Mouse (Mus musculus): ENCODE measurements around the gene Ppp1r12b. TPM values are rescaled to one million over a fixed set of nuclear protein-coding genes. Genes with fewer than 3 reads are reported as not detected.

Gene Ppp1r12b
- total and polyA plus RNA-seq, 3 experiments = 4.7 to 7.8 TPM; not detected in 1

- H3K27ac ChIP-seq (ENCODE audit: control insufficient read depth, low read depth, low read length) = no peak overlapping the region
These were observed 46.3 kb downstream of the Ppp1r12b start for GRCm38 (mm10) chr1:134909442-134909841.

GRCm38 (mm10) chr1:134902051-134902619, 53.6 kb downstream of the Ppp1r12b start:
- no peaks in the 10 kb centered on the region for H3K79me2 ChIP-seq (ENCODE audit: control insufficient read depth, insufficient read depth, low read length, poor library complexity)
- H3K4me1 ChIP-seq (ENCODE audit: control insufficient read depth in 1 of 2, insufficient read depth in 2 of 2, low read length in 2 of 2) = no peaks in the 10 kb centered on the region
- no peak for TF ChIP-seq POLR2AphosphoS2 (IDR thresholded peaks at IDR 0.05; ENCODE audit: low read length)
- DNase-seq (ENCODE audit: low read depth, low spot score) = no peak
- no peaks in the 10 kb centered on the region for H3K27me3 ChIP-seq (ENCODE audit: control insufficient read depth in 1 of 2, insufficient read depth in 2 of 2, low read length in 2 of 2)
- H3K36me3 ChIP-seq (ENCODE audit: control insufficient read depth in 1 of 2, insufficient read depth in 2 of 2, low read length in 2 of 2) = no peaks in the 10 kb centered on the region
- no peak overlapping the region for H3K27ac ChIP-seq (ENCODE audit: control insufficient read depth, low read depth, low read length)
- no peak overlapping the region for H3K9ac ChIP-seq (ENCODE audit: control insufficient read depth, low read depth, low read length, poor library complexity, severe bottlenecking)
- no peak overlapping the region for H3K4me3 ChIP-seq (ENCODE audit: control insufficient read depth in 1 of 2, insufficient read depth in 1 of 2, low read depth in 2 of 2, low read length in 2 of 2)
- H3K9me3 ChIP-seq (replicated peaks; ENCODE audit: insufficient read depth, low read length) = no peaks in the 10 kb centered on the region

More at GRCm38 (mm10) chr1:134909442-134909841, 46.3 kb downstream of the Ppp1r12b start:
- Histone ChIP-seq H3K27me3 (ENCODE audit: control insufficient read depth in 1 of 2, insufficient read depth in 2 of 2, low read length in 2 of 2) (no peaks in the 10 kb centered on the region), H3K4me3 (ENCODE audit: control insufficient read depth in 1 of 2, insufficient read depth in 1 of 2, low read depth in 2 of 2, low read length in 2 of 2) (no peak overlapping the region), H3K9me3 (replicated peaks; ENCODE audit: insufficient read depth, low read length) (no peaks in the 10 kb centered on the region), H3K9ac (ENCODE audit: control insufficient read depth, low read depth, low read length, poor library complexity, severe bottlenecking) (no peak overlapping the region), H3K36me3 (ENCODE audit: control insufficient read depth in 1 of 2, insufficient read depth in 2 of 2, low read length in 2 of 2) (no peaks in the 10 kb centered on the region), H3K79me2 (ENCODE audit: control insufficient read depth, insufficient read depth, low read length, poor library complexity) (no peaks in the 10 kb centered on the region), H3K4me1 (ENCODE audit: control insufficient read depth in 1 of 2, insufficient read depth in 2 of 2, low read length in 2 of 2) (no peaks in the 10 kb centered on the region)
- no peak for DNase-seq (ENCODE audit: low read depth, low spot score)
- TF ChIP-seq POLR2AphosphoS5 (IDR thresholded peaks at IDR 0.05; ENCODE audit: borderline replicate concordance, low read depth, low read length) = no peak
- no peak for TF ChIP-seq UBTF (IDR thresholded peaks at IDR 0.05; ENCODE audit: borderline replicate concordance, insufficient read depth, low read depth, low read length)
- no peak for TF ChIP-seq NRF1 (IDR thresholded peaks at IDR 0.05; ENCODE audit: insufficient read depth, low read depth, low read length, poor library complexity, severe bottlenecking)
- TF ChIP-seq KAT2A (conservative IDR thresholded peaks at IDR 0.05; ENCODE audit: low read depth, low read length) = no peak
- TF ChIP-seq BHLHE40 (IDR thresholded peaks at IDR 0.05; ENCODE audit: borderline replicate concordance, low read depth, low read length) = no peak
- TF ChIP-seq GATA1 (IDR thresholded peaks at IDR 0.05; ENCODE audit: low read depth, low read length) = no peak
- TF ChIP-seq MYC (IDR thresholded peaks at IDR 0.05; ENCODE audit: low read depth, low read length) = no peak
- no peak for TF ChIP-seq E2F4 (IDR thresholded peaks at IDR 0.05; ENCODE audit: borderline replicate concordance, low read depth, low read length)
- TF ChIP-seq MAFK (IDR thresholded peaks at IDR 0.05; ENCODE audit: borderline replicate concordance, low read depth, low read length) = no peak
- TF ChIP-seq ETS1 (IDR thresholded peaks at IDR 0.05; ENCODE audit: low read depth, low read length) = no peak
- TF ChIP-seq MYB (IDR thresholded peaks at IDR 0.05; ENCODE audit: low read depth, low read length) = no peak
- TF ChIP-seq POLR2A (IDR thresholded peaks at IDR 0.05; ENCODE audit: control insufficient read depth in 1 of 2, insufficient read depth in 1 of 2, low read depth in 1 of 2, low read length in 2 of 2, poor library complexity in 1 of 2) = no peak
- TF ChIP-seq CHD1 (IDR thresholded peaks at IDR 0.05; ENCODE audit: low read depth, low read length) = no peak
- no peak for TF ChIP-seq SIN3A (IDR thresholded peaks at IDR 0.05; ENCODE audit: low read length)
- TF ChIP-seq ZMIZ1 (IDR thresholded peaks at IDR 0.05; ENCODE audit: low read depth, low read length) = no peak
- no peak for TF ChIP-seq ZC3H11A (IDR thresholded peaks at IDR 0.05; ENCODE audit: low read depth, low read length)
- TF ChIP-seq CTCF (IDR thresholded peaks at IDR 0.05 in 2 of 3, conservative IDR thresholded peaks at IDR 0.05 in 1 of 3; ENCODE audit: control insufficient read depth in 1 of 3, insufficient read depth in 1 of 3, low read depth in 2 of 3, low read length in 3 of 3, poor library complexity in 1 of 3, severe bottlenecking in 1 of 3) = no peak

All from MEL (cell line).